Mouse (Mus musculus) myocyte (in vitro differentiated cells): ENCODE data around the gene Ddb1. TPM values are rescaled to one million over a fixed set of nuclear protein-coding genes. Genes with fewer than 3 reads are reported as not detected.
"Not testable (repeated sequence)": the region's sequence is repeated elsewhere in the genome, so short reads cannot be mapped to it uniquely, and the experiment has no call there.

Experiments used
- H3K27me3 ChIP-seq: one replicate; pipeline ENCODE4 v1.6.1; 2011; ENCODE audit not compliant: control insufficient read depth, insufficient read depth, insufficient read length
- H3K36me3 ChIP-seq: one replicate; pipeline ENCODE4 v1.6.1; 2011; ENCODE audit not compliant: control insufficient read depth, insufficient read depth
- H3K4me2 ChIP-seq: one replicate; pipeline ENCODE4 v1.6.1; 2011; ENCODE audit warnings: low read depth, control low read depth
- H3K4me3 ChIP-seq: one replicate; pipeline ENCODE4 v1.5.1; 2011; ENCODE audit warnings: mild to moderate bottlenecking, control low read depth, moderate library complexity
- H3K79me2 ChIP-seq: one replicate; pipeline ENCODE4 v1.6.1; 2011; ENCODE audit not compliant: control insufficient read depth, insufficient read depth
- H3ac ChIP-seq: one replicate; pipeline ENCODE4 v1.6.1; 2011; ENCODE audit not compliant: control insufficient read depth, insufficient read length
- CEBPB ChIP-seq: IDR thresholded peaks from 2 replicates; pipeline ENCODE4 v1.6.1; 2011; ENCODE audit warnings: mild to moderate bottlenecking, moderate library complexity; ENCODE audit not compliant: poor library complexity, insufficient read depth, severe bottlenecking
- E2F4 ChIP-seq: IDR thresholded peaks from one replicate; pipeline ENCODE4 v1.6.1; 2011; ENCODE audit warnings: mild to moderate bottlenecking, control low read depth, moderate library complexity; ENCODE audit not compliant: insufficient read depth
- MAX ChIP-seq: IDR thresholded peaks from one replicate; pipeline ENCODE4 v1.6.1; 2011; ENCODE audit warnings: low read depth, mild to moderate bottlenecking, control low read depth
- MYOD1 ChIP-seq, 3 experiments: IDR thresholded peaks; one replicate each; pipeline ENCODE4 v1.6.1; 2011; ENCODE audit warnings: control low read depth in 2 of 3, low read depth in 2 of 3, mild to moderate bottlenecking in 2 of 3, moderate library complexity in 1 of 3; ENCODE audit not compliant: insufficient read length in 2 of 3, control insufficient read depth in 1 of 3
- MYOG ChIP-seq, 3 experiments: IDR thresholded peaks; one replicate each; pipeline ENCODE4 v1.6.1; 2011; ENCODE audit warnings: control low read depth in 2 of 3, low read depth in 2 of 3, mild to moderate bottlenecking in 2 of 3; ENCODE audit not compliant: insufficient read length in 2 of 3, control insufficient read depth in 1 of 3, insufficient read depth in 1 of 3
- POLR2A ChIP-seq: IDR thresholded peaks from one replicate; pipeline ENCODE4 v1.6.1; 2011; ENCODE audit warnings: low read depth, mild to moderate bottlenecking, control low read depth, moderate library complexity; ENCODE audit not compliant: insufficient read length
- POLR2AphosphoS2 ChIP-seq: IDR thresholded peaks from one replicate; pipeline ENCODE4 v1.6.1; 2011; ENCODE audit warnings: low read depth, control low read depth; ENCODE audit not compliant: insufficient read length
- REST ChIP-seq: IDR thresholded peaks from one replicate; pipeline ENCODE4 v1.6.1; 2011; ENCODE audit warnings: mild to moderate bottlenecking, control low read depth, moderate library complexity; ENCODE audit not compliant: insufficient read depth, insufficient read length
- SRF ChIP-seq: IDR thresholded peaks from one replicate; pipeline ENCODE4 v1.6.1; 2011; ENCODE audit warnings: low read depth; ENCODE audit not compliant: control insufficient read depth, insufficient read length
- TCF12 ChIP-seq: IDR thresholded peaks from one replicate; pipeline ENCODE4 v1.6.1; 2011; ENCODE audit warnings: mild to moderate bottlenecking, control low read depth; ENCODE audit not compliant: poor library complexity, insufficient read depth, severe bottlenecking
- TCF3 ChIP-seq: IDR thresholded peaks from one replicate; pipeline ENCODE4 v1.6.1; 2011; ENCODE audit warnings: low read depth, control low read depth; ENCODE audit not compliant: insufficient read length
- USF1 ChIP-seq: IDR thresholded peaks from one replicate; pipeline ENCODE4 v1.6.1; 2011; ENCODE audit warnings: low read depth, mild to moderate bottlenecking, control low read depth, moderate library complexity
- polyA plus RNA-seq: library from polyadenylated mRNA; unstranded; fragments of >200 nt; fragmentation: generic; extraction: Trizol; gene quantifications from one replicate; pipeline ENCODE4 v1.2.1, GENCODE M21; 2012; ENCODE audit warnings: missing spikeins

The Ddb1 gene
- polyA plus RNA-seq: 571 TPM

- Histone ChIP-seq H3K36me3 (peaks cover 17% of the 10 kb centered on the region), H3K4me2 (peak within 1 kb of the TSS; percentile 92), H3K79me2 (peaks cover 50% of the 10 kb centered on the region), H3ac (peak within 1 kb of the TSS; percentile 71), H3K27me3 (no peaks in the 10 kb centered on the region), H3K4me3 (peak within 1 kb of the TSS; percentile 87)
- TF ChIP-seq POLR2A (peak; percentile 96), TCF12 (no peak), TCF3 (no peak), USF1 (peak; percentile 37), CEBPB (no peak), MAX (no peak), MYOD1 (IDR thresholded peaks at IDR 0.05; ENCODE audit: control insufficient read depth in 1 of 3, insufficient read length in 2 of 3, low read depth in 2 of 3) (peak in 2 of 3 experiments; percentile 50 to 65), SRF (peak; percentile 72), E2F4 (no peak), POLR2AphosphoS2 (peak; percentile 98), MYOG (IDR thresholded peaks at IDR 0.05; ENCODE audit: control insufficient read depth in 1 of 3, insufficient read depth in 1 of 3, insufficient read length in 2 of 3, low read depth in 2 of 3) (peak in 2 of 3 experiments; percentile 55 to 79), REST (no peak)
Measured at GRCm38 (mm10) chr19:10605293-10605900, at the start of gene Ddb1, which contains the start of gene Tkfc. Gene Ddb1, plus strand, starts transcription at chr19:10605327. Gene Tkfc, minus strand, starts transcription at chr19:10605654.

GRCm38 (mm10) chr19:10555624-10556510 lies 49.3 kb upstream of the Ddb1 start, which contains the start of gene Tmem216:
Gene Tmem216, minus strand, starts transcription at chr19:10556238.
- Histone ChIP-seq H3K27me3 (no peaks in the 10 kb centered on the region), H3K79me2 (no peaks in the 10 kb centered on the region), H3K36me3 (peaks cover 5% of the 10 kb centered on the region), H3ac (peak within 1 kb of the TSS; percentile 2), H3K4me3 (peak within 1 kb of the TSS; percentile 78), H3K4me2 (peak within 1 kb of the TSS; percentile 93)
- TF ChIP-seq TCF12 (no peak), MYOG (IDR thresholded peaks at IDR 0.05; ENCODE audit: control insufficient read depth in 1 of 3, insufficient read depth in 1 of 3, insufficient read length in 2 of 3, low read depth in 2 of 3) (peak in 1 of 3 experiments; percentile 16), MYOD1 (IDR thresholded peaks at IDR 0.05; ENCODE audit: control insufficient read depth in 1 of 3, insufficient read length in 2 of 3, low read depth in 2 of 3) (peak in 1 of 3 experiments; percentile 26), SRF (no peak), MAX (no peak), USF1 (no peak), POLR2AphosphoS2 (peak; percentile 58), CEBPB (no peak), E2F4 (no peak), REST (no peak), TCF3 (no peak), POLR2A (peak; percentile 77)

GRCm38 (mm10) chr19:10557001-10557400 lies 48.1 kb upstream of the Ddb1 start:
- no peaks in the 10 kb centered on the region for H3K27me3 ChIP-seq
- no peak overlapping the region for H3ac ChIP-seq
- no peaks in the 10 kb centered on the region for H3K79me2 ChIP-seq
- TF ChIP-seq E2F4 (no peak), REST (no peak), MYOD1 (IDR thresholded peaks at IDR 0.05; ENCODE audit: control insufficient read depth in 1 of 3, insufficient read length in 2 of 3, low read depth in 2 of 3) (no peak), TCF12 (no peak), SRF (no peak), POLR2AphosphoS2 (no peak), MYOG (IDR thresholded peaks at IDR 0.05; ENCODE audit: control insufficient read depth in 1 of 3, insufficient read depth in 1 of 3, insufficient read length in 2 of 3, low read depth in 2 of 3) (no peak), POLR2A (no peak), TCF3 (no peak), MAX (no peak), USF1 (no peak), CEBPB (no peak)
- H3K36me3 ChIP-seq: no peaks in the 10 kb centered on the region
- H3K4me3 ChIP-seq: no peak overlapping the region
- H3K4me2 ChIP-seq: no peak overlapping the region

GRCm38 (mm10) chr19:10557430-10557829 lies 47.7 kb upstream of the Ddb1 start:
- no peak overlapping the region for H3K4me2 ChIP-seq
- H3K27me3 ChIP-seq: no peaks in the 10 kb centered on the region
- TF ChIP-seq TCF3 (no peak), MYOG (IDR thresholded peaks at IDR 0.05; ENCODE audit: control insufficient read depth in 1 of 3, insufficient read depth in 1 of 3, insufficient read length in 2 of 3, low read depth in 2 of 3) (no peak), POLR2AphosphoS2 (no peak), MAX (no peak), USF1 (no peak), REST (no peak), SRF (no peak), E2F4 (no peak), TCF12 (no peak), POLR2A (no peak), CEBPB (no peak), MYOD1 (IDR thresholded peaks at IDR 0.05; ENCODE audit: control insufficient read depth in 1 of 3, insufficient read length in 2 of 3, low read depth in 2 of 3) (no peak)
- no peak overlapping the region for H3ac ChIP-seq
- H3K4me3 ChIP-seq: no peak overlapping the region
- no peaks in the 10 kb centered on the region for H3K79me2 ChIP-seq
- H3K36me3 ChIP-seq: no peaks in the 10 kb centered on the region

GRCm38 (mm10) chr19:10557837-10558375 lies 47.2 kb upstream of the Ddb1 start:
- not testable (repeated sequence) for H3ac ChIP-seq, H3K79me2 ChIP-seq, H3K4me3 ChIP-seq, H3K36me3 ChIP-seq, H3K27me3 ChIP-seq, H3K4me2 ChIP-seq
